Mouse (Mus musculus) liver, adult 2 months (tissue): ENCODE data around the gene Armcx1. TPM values are rescaled to one million over a fixed set of nuclear protein-coding genes. Genes with fewer than 3 reads are reported as not detected.

ENCODE experiments used
- DNase-seq: peaks from one replicate; pipeline ENCODE4 v3.0.0-alpha.2; 2011; ENCODE audit warnings: low read depth, low spot score; ENCODE audit errors: extremely low read depth
- H3K27ac ChIP-seq: fragments of 200-500 bp; replicated peaks from 2 replicates; pipeline ENCODE4 v1.5.1; 2012; ENCODE audit warnings: low read depth, mild to moderate bottlenecking, control low read depth, inconsistent platforms, low read length; ENCODE audit not compliant: insufficient read depth
- H3K27me3 ChIP-seq: fragments of 200-500 bp; 2 replicates; pipeline ENCODE4 v1.6.1; 2012; ENCODE audit warnings: mild to moderate bottlenecking, moderate library complexity, low read length, inconsistent platforms; ENCODE audit not compliant: control insufficient read depth, insufficient read depth
- H3K36me3 ChIP-seq: fragments of 200-500 bp; 2 replicates; pipeline ENCODE4 v1.6.1; 2012; ENCODE audit warnings: low read length, inconsistent platforms; ENCODE audit not compliant: control insufficient read depth, insufficient read depth
- H3K4me1 ChIP-seq: fragments of 200-500 bp; 2 replicates; pipeline ENCODE4 v1.6.1; 2011; ENCODE audit warnings: low read length; ENCODE audit not compliant: control insufficient read depth, insufficient read depth
- H3K4me3 ChIP-seq: fragments of 200-500 bp; 2 replicates; pipeline ENCODE4 v1.5.1; 2011; ENCODE audit warnings: low read depth, mild to moderate bottlenecking, control low read depth, low read length, moderate library complexity; ENCODE audit not compliant: insufficient read depth
- H3K79me2 ChIP-seq: fragments of 200-500 bp; 2 replicates; pipeline ENCODE4 v1.6.1; 2012; ENCODE audit warnings: inconsistent platforms, mild to moderate bottlenecking, low read length, moderate library complexity; ENCODE audit not compliant: control insufficient read depth, insufficient read depth
- H3K9ac ChIP-seq: fragments of 200-500 bp; 2 replicates; pipeline ENCODE4 v1.6.1; 2012; ENCODE audit warnings: low read depth, mild to moderate bottlenecking, control low read depth, inconsistent platforms, low read length
- CTCF ChIP-seq: fragments of 200-500 bp; IDR thresholded peaks from 2 replicates; pipeline ENCODE4 v1.5.1; 2011; ENCODE audit warnings: low read depth, low read length, control low read depth
- POLR2A ChIP-seq: fragments of 200-500 bp; IDR thresholded peaks from 2 replicates; pipeline ENCODE4 v1.6.1; 2011; ENCODE audit warnings: low read length, control low read depth; ENCODE audit not compliant: insufficient read depth; ENCODE audit errors: extremely low read depth
- WGBS: fragments of 180-500 bp; shearing (Covaris S2); methylation state at CpG from one replicate; pipeline ENCODE4 v1.1.7; 2018; 5-methylcytosine and 5-hydroxymethylcytosine counted together
- polyA plus RNA-seq: library from polyadenylated mRNA; depleted of rRNA; stranded (reverse); fragments of >200 nt; gene quantifications from 2 replicates; pipeline ENCODE4 v1.2.3, GENCODE M21; 2012
- total RNA-seq: library from RNA; depleted of rRNA; stranded (reverse); fragments of >200 nt; gene quantifications from 2 replicates; pipeline ENCODE4 v1.2.3, GENCODE M21; 2014

Armcx1 gene
- total and polyA plus RNA-seq, 2 experiments = 0.64 to 3.3 TPM

GRCm38 (mm10) chrX:134729778-134730177, 12.0 kb downstream of the Armcx1 start:
- Histone ChIP-seq H3K27me3 (no peaks in the 10 kb centered on the region), H3K27ac (no peak overlapping the region), H3K36me3 (no peaks in the 10 kb centered on the region), H3K79me2 (no peaks in the 10 kb centered on the region), H3K4me1 (no peaks in the 10 kb centered on the region), H3K9ac (no peak overlapping the region), H3K4me3 (no peak overlapping the region)
- TF ChIP-seq POLR2A (no peak), CTCF (0 out of 2 replicates have a peak, but pooled peaks have one; percentile 11)
- DNase-seq = peak; percentile 11
- 26% methylated on average over 4 of the region's 4 CpGs for WGBS

- no peak overlapping the region for H3K27ac ChIP-seq
- H3K36me3 ChIP-seq = no peaks in the 10 kb centered on the region
- no peak for DNase-seq
- H3K27me3 ChIP-seq = no peaks in the 10 kb centered on the region
- no peak overlapping the region for H3K4me3 ChIP-seq
- TF ChIP-seq POLR2A (no peak), CTCF (no peak)
- H3K9ac ChIP-seq = no peak overlapping the region
- H3K79me2 ChIP-seq = no peaks in the 10 kb centered on the region
- no peaks in the 10 kb centered on the region for H3K4me1 ChIP-seq
- WGBS = 100% methylated on average over 1 of the region's 1 CpGs
Measured at GRCm38 (mm10) chrX:134737796-134738195, 20.0 kb downstream of the Armcx1 start.

- Histone ChIP-seq H3K79me2 (no peaks in the 10 kb centered on the region), H3K4me3 (no peak overlapping the region), H3K36me3 (no peaks in the 10 kb centered on the region), H3K27me3 (no peaks in the 10 kb centered on the region), H3K9ac (no peak overlapping the region), H3K27ac (no peak overlapping the region), H3K4me1 (no peaks in the 10 kb centered on the region)
- TF ChIP-seq POLR2A (no peak), CTCF (no peak)
- 55% methylated on average over 4 of the region's 4 CpGs for WGBS
- DNase-seq = no peak
Measured at GRCm38 (mm10) chrX:134739160-134739559, 21.4 kb downstream of the Armcx1 start.

- no peaks in the 10 kb centered on the region for H3K36me3 ChIP-seq
- no peak overlapping the region for H3K9ac ChIP-seq
- DNase-seq = no peak
- H3K79me2 ChIP-seq = no peaks in the 10 kb centered on the region
- no peaks in the 10 kb centered on the region for H3K27me3 ChIP-seq
- H3K4me3 ChIP-seq = no peak overlapping the region
- no peak overlapping the region for H3K27ac ChIP-seq
- TF ChIP-seq POLR2A (no peak), CTCF (no peak)
- 75% methylated on average over 5 of the region's 5 CpGs for WGBS
- no peaks in the 10 kb centered on the region for H3K4me1 ChIP-seq
Measured at GRCm38 (mm10) chrX:134741862-134742261, 24.1 kb downstream of the Armcx1 start.

- DNase-seq = no peak
- H3K9ac ChIP-seq = no peak overlapping the region
- H3K27me3 ChIP-seq = no peaks in the 10 kb centered on the region
- H3K4me3 ChIP-seq = no peak overlapping the region
- 13% methylated on average over 5 of the region's 5 CpGs for WGBS
- no peaks in the 10 kb centered on the region for H3K4me1 ChIP-seq
- peak; percentile 73 for TF ChIP-seq CTCF
- no peak for TF ChIP-seq POLR2A
- no peaks in the 10 kb centered on the region for H3K36me3 ChIP-seq
- H3K79me2 ChIP-seq = no peaks in the 10 kb centered on the region
- H3K27ac ChIP-seq = no peak overlapping the region
Measured at GRCm38 (mm10) chrX:134746459-134746858, 28.7 kb downstream of the Armcx1 start.

GRCm38 (mm10) chrX:134750764-134751592, 33.2 kb downstream of the Armcx1 start, which contains the start of gene Armcx6:
Armcx6 (minus strand) TSS chrX:134751417.
- Histone ChIP-seq H3K4me3 (peak within 1 kb of the TSS; percentile 56), H3K9ac (peak within 1 kb of the TSS; percentile 31; the same call in 1 of the 2 replicates), H3K36me3 (no peaks in the 10 kb centered on the region), H3K79me2 (no peaks in the 10 kb centered on the region), H3K27ac (no peak within 1 kb of the TSS), H3K27me3 (no peaks in the 10 kb centered on the region), H3K4me1 (no peaks in the 10 kb centered on the region)
- 1% methylated on average over 36 of the region's 36 CpGs for WGBS
- TF ChIP-seq CTCF (no peak), POLR2A (0 out of 2 replicates have a peak, but pooled peaks have one; percentile 9)
- DNase-seq = peak; percentile 33
